Mouse (Mus musculus) hindlimb bud, embryonic 11.5 days (tissue): Measurements from ENCODE around the gene Phf3.
"Not testable (repeated sequence)": the region's sequence is repeated elsewhere in the genome, so short reads cannot be mapped to it uniquely, and the experiment has no call there.

Source experiments
- DNase-seq: peaks from one replicate; pipeline ENCODE4 v3.0.0-alpha.2; 2012; ENCODE audit warnings: low read depth, low spot score; ENCODE audit errors: extremely low spot score

The Phf3 gene

GRCm38 (mm10) chr1:30773662-30774061 is 100.1 kb downstream of the Phf3 start:
- no peak for DNase-seq

GRCm38 (mm10) chr1:30772851-30773250 is 100.9 kb downstream of the Phf3 start:
- no peak for DNase-seq

- no peak for DNase-seq
Measured at GRCm38 (mm10) chr1:30771772-30772171, 101.9 kb downstream of the Phf3 start.

DNA sequence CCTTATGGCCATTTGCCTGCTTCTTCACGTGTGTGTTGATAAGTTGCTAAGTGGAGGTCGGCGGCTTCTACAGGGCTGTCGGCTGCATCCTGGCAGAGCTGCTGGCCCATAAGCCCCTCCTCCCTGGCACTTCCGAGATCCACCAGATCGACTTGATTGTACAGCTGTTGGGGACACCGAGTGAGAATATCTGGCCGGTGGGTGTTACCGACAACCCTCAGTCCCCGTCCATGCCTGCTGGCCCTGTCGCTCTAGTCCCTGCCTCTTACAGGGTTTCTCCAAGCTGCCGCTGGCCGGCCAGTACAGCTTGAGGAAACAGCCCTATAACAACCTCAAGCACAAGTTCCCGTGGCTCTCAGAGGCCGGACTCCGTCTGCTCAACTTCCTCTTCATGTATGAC is 103.1 kb downstream of the Phf3 start:
- DNase-seq, result not testable (repeated sequence)

DNA sequence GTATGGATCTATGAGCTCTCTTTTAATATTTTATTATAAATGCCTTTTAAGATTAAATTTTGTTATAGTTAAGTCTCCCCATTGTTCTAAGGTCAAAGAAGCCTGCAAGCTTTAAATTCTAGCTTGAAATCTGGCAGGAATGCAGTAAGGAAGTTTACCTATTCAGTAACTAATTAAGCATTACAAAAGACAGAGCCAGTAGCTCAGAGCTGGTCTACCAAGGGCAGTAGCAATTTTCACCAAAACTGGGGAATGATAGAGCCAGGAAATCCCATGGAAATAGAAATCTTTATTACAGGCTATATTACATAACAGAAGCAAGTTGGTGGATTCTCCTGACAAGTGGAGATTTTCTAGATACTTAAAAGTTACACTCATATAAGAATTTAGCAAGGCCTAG is 116.9 kb downstream of the Phf3 start:
- no peak for DNase-seq

- DNase-seq, result no peak
Measured at GRCm38 (mm10) chr1:30755453-30756224, 118.1 kb downstream of the Phf3 start.
